In the genomic region with DNA sequence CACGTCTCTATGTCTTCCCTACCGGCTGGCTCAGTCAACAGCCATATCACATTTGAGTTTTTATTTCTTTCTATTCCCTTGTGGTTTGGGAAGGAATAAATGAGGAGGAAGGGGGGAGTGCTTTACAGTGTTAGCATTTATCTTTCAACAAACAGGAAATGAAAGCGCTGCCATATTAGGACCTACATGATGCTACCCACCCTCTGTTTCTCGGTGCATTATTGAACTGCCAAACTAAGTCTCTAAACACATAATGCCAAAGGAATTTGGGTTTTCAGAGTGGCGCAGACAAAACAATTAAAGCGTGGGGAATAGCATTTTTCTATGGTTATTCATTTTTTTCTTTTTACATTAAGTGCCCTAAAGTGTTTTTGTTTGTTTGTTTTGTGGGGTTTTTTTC, we compare ENCODE assay signal across 27 mouse cellular contexts.
A peak's percentile ranks its signal among the peaks of the same experiment; 100 is the strongest.
DNase-seq lines count a peak whose midpoint lies in the region; ATAC-seq and TF ChIP-seq lines count a peak whose summit lies in the region.
"Had no signal": no experiment of that assay in that cellular context is flagged by ENCODE, and none has a peak within 500 bp of the region (broad histone marks: within the 10 kb centered on the region; RNA-seq: fewer than 3 reads in every experiment).

No protein-coding gene starts in this region.

- 57% methylated on average over 6 of the region's 6 CpGs for WGBS in neural tube, embryonic 15.5 days

- H3K36me3 ChIP-seq in neural tube, embryonic 15.5 days = 0 out of 2 replicates have a peak, but pooled peaks cover 3% of the 10 kb centered on the region
- H3K36me3 ChIP-seq: hindbrain, embryonic 13.5 days had no signal

- no peak overlapping the region for H3K4me2 ChIP-seq in neural tube, embryonic 15.5 days
- H3K4me2 ChIP-seq: embryonic facial prominence, embryonic 13.5 days; heart, embryonic 12.5 days; heart, embryonic 15.5 days; hindbrain, embryonic 13.5 days; intestine, embryonic 15.5 days had no signal

- no peak overlapping the region for H3K27ac ChIP-seq in neural tube, embryonic 15.5 days (replicated peaks)
- no peak overlapping the region for H3K27ac ChIP-seq in layer of hippocampus, adult 2 months
- H3K27ac ChIP-seq: embryonic facial prominence, embryonic 13.5 days; hindbrain, embryonic 10.5 days; hindbrain, embryonic 13.5 days; intestine, embryonic 15.5 days had no signal

- H3K4me3 ChIP-seq in neural tube, embryonic 15.5 days (replicated peaks) = no peak overlapping the region
- no peak overlapping the region for H3K4me3 ChIP-seq in layer of hippocampus, adult 2 months
- H3K4me3 ChIP-seq: embryonic facial prominence, embryonic 13.5 days; heart, embryonic 12.5 days; heart, embryonic 15.5 days; hindbrain, embryonic 10.5 days; hindbrain, embryonic 13.5 days; intestine, embryonic 15.5 days had no signal

- H3K27me3 ChIP-seq in neural tube, embryonic 15.5 days (replicated peaks) = no peaks in the 10 kb centered on the region
- H3K27me3 ChIP-seq: embryonic facial prominence, embryonic 13.5 days; heart, embryonic 12.5 days; heart, embryonic 15.5 days; hindbrain, embryonic 13.5 days; intestine, embryonic 15.5 days had no signal

- no peak overlapping the region for H3K9ac ChIP-seq in neural tube, embryonic 15.5 days (replicated peaks)
- H3K9ac ChIP-seq: embryonic facial prominence, embryonic 13.5 days; heart, embryonic 12.5 days; heart, embryonic 15.5 days; hindbrain, embryonic 13.5 days; intestine, embryonic 15.5 days had no signal

- DNase-seq in heart, adult 11 months = peak; percentile 61
- DNase-seq in heart, adult 9 months (ENCODE audit: low spot score in 2 of 2) = no peak
- peak; percentile 56 for DNase-seq in 3134 (ENCODE audit: extremely low read depth, insufficient read length, low spot score)
- DNase-seq in Muller cell, postnatal 12 days (ENCODE audit: inconsistent ontology term) = peak; percentile 71
- no peak for DNase-seq in layer of hippocampus, adult 2 months (ENCODE audit: low spot score in 2 of 2)
- no peak for DNase-seq in thymus, postnatal 0 days (ENCODE audit: low spot score)
- DNase-seq: adrenal gland, adult 8-10 months; adrenal gland, postnatal 36 days; cerebellum, adult 18-20 months; cerebellum, adult 9-10 months; cerebellum, postnatal 14 days; gastrocnemius, postnatal 10 days; gastrocnemius, postnatal 36 days; heart, postnatal 10 days; heart, postnatal 36 days; kidney, adult 18-20 months had no signal

- H3K4me1 ChIP-seq in neural tube, embryonic 15.5 days = peaks cover 11% of the 10 kb centered on the region

- no peaks in the 10 kb centered on the region for H3K9me3 ChIP-seq in neural tube, embryonic 15.5 days (replicated peaks)
- H3K9me3 ChIP-seq: embryonic facial prominence, embryonic 13.5 days; heart, embryonic 12.5 days; heart, embryonic 15.5 days; hindbrain, embryonic 10.5 days; hindbrain, embryonic 13.5 days; intestine, embryonic 15.5 days had no signal

- no peak for TF ChIP-seq CTCF in layer of hippocampus, adult 2 months (conservative IDR thresholded peaks at IDR 0.05)

- ATAC-seq in common myeloid progenitor, adult 5-6 weeks (replicated peaks; ENCODE audit: low read depth, poor library complexity, severe bottlenecking) = 0 out of 2 replicates have a peak, but pooled peaks have one; percentile 4
- no peak for ATAC-seq in neural tube, embryonic 15.5 days (ENCODE audit: low FRiP score)
- ATAC-seq: activated CD4-positive, CD25-positive, alpha-beta regulatory T cell, adult 4 months; forebrain, embryonic 14.5 days; hindbrain, embryonic 16.5 days had no signal

Comparison
In these comparisons a context has a peak if more than half of its experiments do, and no peak if none do; other contexts are left out.
1. DNase-seq: peak in heart, adult 11 months (single experiment), 3134 (single experiment) and Muller cell, postnatal 12 days (single experiment); none in heart, adult 9 months (0 of 2), layer of hippocampus, adult 2 months (0 of 2) and thymus, postnatal 0 days (single experiment).